Mouse (Mus musculus): ENCODE data around the gene Col6a6. TPM values are rescaled to one million over a fixed set of nuclear protein-coding genes. Genes with fewer than 3 reads are reported as not detected.
"Not testable (repeated sequence)": the region's sequence is repeated elsewhere in the genome, so short reads cannot be mapped to it uniquely, and the experiment has no call there.

Col6a6 gene
- polyA plus RNA-seq, 1 experiment from 2014 or later = 0.41 TPM

DNA sequence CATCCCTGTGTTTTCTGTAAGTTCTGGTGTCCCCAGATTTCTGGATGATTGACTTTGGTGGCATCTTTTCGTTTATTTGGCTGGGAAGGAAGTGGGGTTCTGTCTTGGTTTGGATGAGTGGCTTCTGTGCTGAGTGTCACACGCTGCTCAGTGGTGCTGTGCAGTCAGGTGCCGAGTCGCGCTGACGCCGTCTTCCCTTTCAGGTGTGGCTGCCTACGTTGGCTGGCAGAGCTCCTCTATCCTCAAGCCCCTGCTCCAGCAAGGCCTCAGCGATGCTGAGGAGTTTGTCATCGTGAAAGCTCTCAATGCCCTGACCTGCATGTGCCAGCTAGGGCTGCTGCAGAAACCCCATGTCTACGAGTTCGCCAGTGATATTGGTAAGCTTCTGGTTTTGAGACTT is 169.7 kb downstream of the Col6a6 start:
- ATAC-seq (ENCODE audit: insufficient number of reproducible peaks, insufficient read depth, low FRiP score, low TSS enrichment, low read depth) = no peak
- no peak overlapping the region for H3K4me2 ChIP-seq
- H3K9me3 ChIP-seq = no peaks in the 10 kb centered on the region
- no peaks in the 10 kb centered on the region for H3K27me3 ChIP-seq
- WGBS = 91% methylated on average over 12 of the region's 12 CpGs
- H3K36me3 ChIP-seq = peaks cover 72% of the 10 kb centered on the region
- no peak overlapping the region for H3K9ac ChIP-seq
- H3K4me3 ChIP-seq = no peak overlapping the region
- H3K4me1 ChIP-seq = no peaks in the 10 kb centered on the region
- no peak overlapping the region for H3K27ac ChIP-seq

DNA sequence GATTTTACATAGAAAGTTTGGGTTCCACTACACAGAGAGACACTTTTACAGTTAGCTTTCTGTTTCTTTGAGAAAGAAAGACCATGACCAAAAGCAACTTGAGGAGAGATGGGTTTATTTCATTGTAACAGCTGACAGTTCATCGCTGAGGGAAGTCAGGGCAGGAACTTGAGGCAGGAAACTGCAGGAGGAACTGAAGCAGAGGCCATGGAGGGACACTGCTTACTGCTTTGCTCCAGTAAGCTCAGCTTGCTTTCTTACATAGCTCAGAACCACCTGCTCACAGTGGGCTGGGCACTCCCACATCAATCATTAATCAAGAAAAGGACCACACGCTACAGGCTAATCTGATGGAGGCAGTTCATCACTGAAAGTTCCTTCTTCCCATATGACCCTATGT is 171.8 kb downstream of the Col6a6 start:
- Histone ChIP-seq H3K4me1 (no peaks in the 10 kb centered on the region), H3K36me3 (peaks cover 67% of the 10 kb centered on the region), H3K9ac (no peak overlapping the region), H3K4me3 (no peak overlapping the region), H3K27ac (no peak overlapping the region), H3K9me3 (no peaks in the 10 kb centered on the region), H3K4me2 (no peak overlapping the region), H3K27me3 (no peaks in the 10 kb centered on the region)
- 85% methylated on average over 2 of the region's 2 CpGs for WGBS
- ATAC-seq (ENCODE audit: insufficient number of reproducible peaks, insufficient read depth, low FRiP score, low TSS enrichment, low read depth) = no peak

DNA sequence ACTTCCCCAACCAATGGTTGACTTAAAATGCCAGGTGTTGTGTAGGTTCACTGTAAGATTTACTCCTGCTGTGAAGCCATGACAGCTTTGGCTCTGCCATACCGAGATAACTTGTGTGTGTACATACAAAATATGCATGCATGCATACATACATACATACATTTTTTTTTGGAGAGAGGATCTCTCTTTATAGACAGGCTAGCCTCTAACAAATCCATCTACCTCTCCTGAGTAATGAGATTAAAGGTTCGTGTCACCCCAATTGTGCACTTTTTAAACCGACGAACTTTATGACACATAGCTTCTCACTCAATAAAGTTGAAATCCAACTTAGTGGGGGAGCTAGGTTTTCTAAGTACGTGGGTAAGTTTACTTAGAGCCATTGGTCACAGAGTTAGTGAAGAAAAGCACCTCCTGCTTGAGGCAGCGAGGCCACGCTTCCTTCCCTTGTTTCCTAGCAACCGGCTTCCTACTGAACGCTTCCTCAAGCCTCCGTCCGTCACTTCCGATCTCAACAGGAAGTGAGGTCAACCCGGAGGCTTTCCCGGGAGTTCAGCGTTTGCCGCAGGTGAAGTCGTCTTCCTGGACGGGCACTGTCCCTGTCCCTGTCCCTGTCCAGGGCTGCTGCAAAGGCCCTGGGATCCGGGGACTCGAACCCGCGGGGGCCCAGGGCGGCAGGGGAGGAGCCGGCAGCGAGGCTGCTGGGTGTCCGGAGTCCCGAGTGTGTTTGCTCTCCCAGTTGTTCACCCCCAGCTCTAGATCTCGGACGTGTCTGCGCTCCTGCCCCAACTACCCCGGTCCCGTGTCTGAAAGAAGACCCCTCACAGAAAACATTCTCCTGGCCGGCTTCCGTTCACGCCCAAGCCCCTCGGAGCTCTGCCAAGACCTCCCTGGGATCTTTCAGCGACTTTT is 185.2 kb downstream of the Col6a6 start, which contains the start of gene Pik3r4:
Gene Pik3r4, plus strand, starts transcription at position 519 of the 912 bp plus-strand sequence.
- WGBS = 6% methylated on average over 37 of the region's 37 CpGs
- H3K27me3 ChIP-seq = no peaks in the 10 kb centered on the region
- H3K4me1 ChIP-seq = peaks cover 12% of the 10 kb centered on the region
- peak within 1 kb of the TSS; percentile 76; the same call in 1 of the 2 replicates for H3K27ac ChIP-seq
- H3K9ac ChIP-seq = peak within 1 kb of the TSS; percentile 90
- H3K4me3 ChIP-seq = peak within 1 kb of the TSS; percentile 88
- peak within 1 kb of the TSS; percentile 81 for H3K4me2 ChIP-seq
- peak; percentile 45; the same call in 1 of the 2 replicates for ATAC-seq (ENCODE audit: insufficient number of reproducible peaks, insufficient read depth, low FRiP score, low TSS enrichment, low read depth)
- no peaks in the 10 kb centered on the region for H3K9me3 ChIP-seq
- H3K36me3 ChIP-seq = peaks cover 26% of the 10 kb centered on the region

DNA sequence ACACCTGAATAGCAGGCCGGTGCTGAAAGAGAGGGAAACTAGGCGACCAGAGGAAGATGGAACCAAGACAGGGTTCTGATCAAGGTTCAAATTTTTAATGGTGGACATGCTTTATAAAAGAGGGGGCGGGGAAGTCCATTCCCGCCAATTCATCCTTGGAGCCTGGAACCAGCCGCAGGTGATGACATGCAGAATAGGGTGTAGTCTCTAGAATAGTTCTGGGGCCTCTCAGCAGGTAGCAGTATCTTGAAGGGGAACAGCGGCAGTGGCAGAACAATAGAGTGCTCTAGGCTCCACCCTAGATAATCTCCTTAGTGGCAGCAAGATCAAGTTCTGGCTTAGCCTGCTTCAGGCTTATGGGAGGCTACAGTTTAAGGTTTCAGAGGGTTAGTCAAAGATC is 186.6 kb downstream of the Col6a6 start:
- H3K4me1 ChIP-seq = peaks cover 11% of the 10 kb centered on the region
- not testable (repeated sequence) for H3K9ac ChIP-seq; H3K27ac ChIP-seq; H3K9me3 ChIP-seq; H3K4me2 ChIP-seq; ATAC-seq (ENCODE audit: insufficient number of reproducible peaks, insufficient read depth, low FRiP score, low TSS enrichment, low read depth); H3K27me3 ChIP-seq; H3K4me3 ChIP-seq
- peaks cover 17% of the 10 kb centered on the region for H3K36me3 ChIP-seq
- 73% methylated on average over 6 of the region's 6 CpGs for WGBS

Other genes starting within 250 kb of the Col6a6 start
- gene Pik3r4, start 185.2 kb downstream of the Col6a6 start, polyA plus RNA-seq (2015; fragmentation: Nextera tagmentation; extraction: Ambion mirVana) = 26.9 TPM in 2 replicates
- gene Col6a5, start 132.5 kb upstream of the Col6a6 start, polyA plus RNA-seq (2015; fragmentation: Nextera tagmentation; extraction: Ambion mirVana) = 0.10 TPM in 1 of 2 replicates, not detected in the other